Comparison of ENCODE assay signal across 16 mouse cellular contexts in the genomic region with DNA sequence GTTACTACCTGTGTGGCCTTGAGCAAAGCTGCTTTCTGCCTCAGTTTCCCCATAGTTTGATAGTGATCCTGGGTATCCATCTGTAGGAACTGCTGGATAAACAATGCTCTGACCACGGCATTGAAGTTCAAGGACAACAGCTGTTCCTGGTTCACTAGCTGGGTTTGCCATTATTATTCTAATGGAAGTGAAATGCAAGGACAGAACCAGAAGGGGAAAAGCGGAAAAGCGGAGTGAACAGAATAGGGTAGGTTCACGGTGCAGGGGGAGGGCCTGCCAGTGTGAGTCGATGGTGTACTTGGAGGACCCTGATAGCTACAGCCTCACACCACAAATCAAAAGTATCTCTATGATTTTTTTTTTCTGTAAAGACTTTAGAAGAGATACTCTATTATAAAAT.
"Had no signal": no experiment of that assay in that cellular context is flagged by ENCODE, and none has a peak within 500 bp of the region (broad histone marks: within the 10 kb centered on the region; RNA-seq: fewer than 3 reads in every experiment).

No protein-coding gene starts in this region.

- H3K9me3 ChIP-seq: liver, embryonic 15.5 days; lung, embryonic 15.5 days; megakaryocyte, embryonic 14.5 days; midbrain, embryonic 12.5 days; neural tube, embryonic 12.5 days; stomach, embryonic 15.5 days had no signal

- ATAC-seq: liver, postnatal 0 days; lung, postnatal 0 days had no signal

- H3K9ac ChIP-seq: liver, embryonic 15.5 days; liver, postnatal 0 days; lung, embryonic 15.5 days; midbrain, embryonic 12.5 days; neural tube, embryonic 12.5 days; stomach, embryonic 15.5 days had no signal

- H3K27ac ChIP-seq: liver, embryonic 15.5 days; lung, embryonic 15.5 days; macrophage; midbrain, embryonic 12.5 days; neural tube, embryonic 12.5 days; stomach, embryonic 15.5 days; stomach, postnatal 0 days had no signal

- H3K4me2 ChIP-seq: liver, embryonic 15.5 days; lung, embryonic 15.5 days; midbrain, embryonic 12.5 days; neural tube, embryonic 12.5 days; stomach, embryonic 15.5 days had no signal

- H3K36me3 ChIP-seq: liver, embryonic 15.5 days; lung, embryonic 15.5 days; midbrain, embryonic 12.5 days; neural tube, embryonic 12.5 days; stomach, embryonic 15.5 days had no signal

- H3K4me1 ChIP-seq: liver, embryonic 15.5 days; lung, embryonic 15.5 days; megakaryocyte, embryonic 14.5 days; midbrain, embryonic 12.5 days; neural tube, embryonic 12.5 days; stomach, embryonic 15.5 days had no signal

- H3K4me3 ChIP-seq: liver, embryonic 15.5 days; lung, embryonic 15.5 days; megakaryocyte, embryonic 14.5 days; midbrain, embryonic 12.5 days; neural tube, embryonic 12.5 days; stomach, embryonic 15.5 days had no signal

- DNase-seq: liver, postnatal 0 days; lung, adult 2 months; lung, postnatal 14 days; lung, postnatal 36 days; midbrain, embryonic 14.5 days; right cerebral cortex, postnatal 14 days; thymus, postnatal 25 days had no signal
